Mouse (Mus musculus): ENCODE measurements around the gene Gm12830. TPM values are rescaled to one million over a fixed set of nuclear protein-coding genes. Genes with fewer than 3 reads are reported as not detected.

The Gm12830 gene
- polyA plus RNA-seq, 1 experiment, result not detected

- Histone ChIP-seq H3K27me3 (ENCODE audit: control insufficient read depth, insufficient read depth, low read length) (no peaks in the 10 kb centered on the region), H3K4me1 (ENCODE audit: control insufficient read depth, insufficient read depth, insufficient read length, low read length) (no peaks in the 10 kb centered on the region), H3K4me3 (ENCODE audit: low read depth, low read length) (no peak overlapping the region), H3K36me3 (ENCODE audit: control insufficient read depth, insufficient read depth, low read length) (no peaks in the 10 kb centered on the region), H3K27ac (ENCODE audit: insufficient read depth, low read depth, low read length) (no peak overlapping the region)
- WGBS, result 55% methylated on average over 8 of the region's 8 CpGs
- TF ChIP-seq CTCF (IDR thresholded peaks at IDR 0.05; ENCODE audit: extremely low read depth, insufficient read length, insufficient replicate concordance, low read depth, low read length) (no peak), POLR2A (IDR thresholded peaks at IDR 0.05; ENCODE audit: low read depth, low read length) (no peak)
These were observed 55.0 kb downstream of the Gm12830 start for GRCm38 (mm10) chr4:114876441-114876972.

- H3K4me3 ChIP-seq (ENCODE audit: low read depth, low read length), result no peak overlapping the region
- TF ChIP-seq POLR2A (IDR thresholded peaks at IDR 0.05; ENCODE audit: low read depth, low read length) (no peak), CTCF (IDR thresholded peaks at IDR 0.05; ENCODE audit: extremely low read depth, insufficient read length, insufficient replicate concordance, low read depth, low read length) (no peak)
- no peaks in the 10 kb centered on the region for H3K36me3 ChIP-seq (ENCODE audit: control insufficient read depth, insufficient read depth, low read length)
- 88% methylated on average over 1 of the region's 1 CpGs for WGBS
- H3K4me1 ChIP-seq (ENCODE audit: control insufficient read depth, insufficient read depth, insufficient read length, low read length), result no peaks in the 10 kb centered on the region
- no peak overlapping the region for H3K27ac ChIP-seq (ENCODE audit: insufficient read depth, low read depth, low read length)
- H3K27me3 ChIP-seq (ENCODE audit: control insufficient read depth, insufficient read depth, low read length), result no peaks in the 10 kb centered on the region
These were observed 60.7 kb downstream of the Gm12830 start for GRCm38 (mm10) chr4:114882232-114882631.

DNA sequence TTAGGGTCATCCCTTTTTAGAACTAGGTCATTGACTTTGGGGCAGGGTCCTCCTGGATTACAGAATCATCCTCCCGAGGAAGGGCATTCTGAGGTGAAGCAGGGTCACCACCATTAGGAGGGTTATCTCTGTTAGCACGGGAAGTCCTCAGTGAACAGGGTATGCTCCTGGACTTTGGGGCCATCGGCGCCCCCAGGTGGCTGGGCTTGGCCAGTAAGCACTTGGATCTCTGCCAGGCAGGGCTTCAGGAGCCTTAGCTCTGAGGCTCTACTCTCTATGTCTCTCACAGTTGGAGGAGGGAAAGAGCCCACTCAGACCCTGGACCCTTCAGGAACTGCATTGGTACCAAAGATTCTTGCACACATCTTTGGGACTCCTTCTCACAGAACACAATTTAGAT is 76.3 kb downstream of the Gm12830 start:
- no peaks in the 10 kb centered on the region for H3K36me3 ChIP-seq (ENCODE audit: control insufficient read depth, insufficient read depth, low read length)
- H3K27ac ChIP-seq (ENCODE audit: insufficient read depth, low read depth, low read length), result no peak overlapping the region
- no peak for TF ChIP-seq POLR2A (IDR thresholded peaks at IDR 0.05; ENCODE audit: low read depth, low read length)
- H3K27me3 ChIP-seq (ENCODE audit: control insufficient read depth, insufficient read depth, low read length), result peaks cover 31% of the 10 kb centered on the region
- H3K4me1 ChIP-seq (ENCODE audit: control insufficient read depth, insufficient read depth, insufficient read length, low read length), result peaks cover 3% of the 10 kb centered on the region; the same call in 1 of the 2 replicates
- 2% methylated on average over 4 of the region's 4 CpGs for WGBS
- H3K4me3 ChIP-seq (ENCODE audit: low read depth, low read length), result no peak overlapping the region

GRCm38 (mm10) chr4:114899885-114900284 is 78.4 kb downstream of the Gm12830 start:
- peaks cover 46% of the 10 kb centered on the region for H3K27me3 ChIP-seq (ENCODE audit: control insufficient read depth, insufficient read depth, low read length)
- H3K4me1 ChIP-seq (ENCODE audit: control insufficient read depth, insufficient read depth, insufficient read length, low read length), result peaks cover 3% of the 10 kb centered on the region; the same call in 1 of the 2 replicates
- no peaks in the 10 kb centered on the region for H3K36me3 ChIP-seq (ENCODE audit: control insufficient read depth, insufficient read depth, low read length)
- TF ChIP-seq POLR2A (IDR thresholded peaks at IDR 0.05; ENCODE audit: low read depth, low read length), result no peak
- TF ChIP-seq CTCF (IDR thresholded peaks at IDR 0.05; ENCODE audit: extremely low read depth, insufficient read length, insufficient replicate concordance, low read depth, low read length), result no peak
- H3K4me3 ChIP-seq (ENCODE audit: low read depth, low read length), result no peak overlapping the region
- no peak overlapping the region for H3K27ac ChIP-seq (ENCODE audit: insufficient read depth, low read depth, low read length)
- 9% methylated on average over 3 of the region's 3 CpGs for WGBS

- H3K27me3 ChIP-seq (ENCODE audit: control insufficient read depth, insufficient read depth, low read length), result peaks cover 55% of the 10 kb centered on the region
- 7% methylated on average over 33 of the region's 33 CpGs for WGBS
- no peak overlapping the region for H3K27ac ChIP-seq (ENCODE audit: insufficient read depth, low read depth, low read length)
- peaks cover 3% of the 10 kb centered on the region; the same call in 1 of the 2 replicates for H3K4me1 ChIP-seq (ENCODE audit: control insufficient read depth, insufficient read depth, insufficient read length, low read length)
- no peak overlapping the region for H3K4me3 ChIP-seq (ENCODE audit: low read depth, low read length)
- no peaks in the 10 kb centered on the region for H3K36me3 ChIP-seq (ENCODE audit: control insufficient read depth, insufficient read depth, low read length)
- TF ChIP-seq CTCF (IDR thresholded peaks at IDR 0.05; ENCODE audit: extremely low read depth, insufficient read length, insufficient replicate concordance, low read depth, low read length) (no peak), POLR2A (IDR thresholded peaks at IDR 0.05; ENCODE audit: low read depth, low read length) (no peak)
These were observed 79.5 kb downstream of the Gm12830 start for GRCm38 (mm10) chr4:114900866-114901642.

DNA sequence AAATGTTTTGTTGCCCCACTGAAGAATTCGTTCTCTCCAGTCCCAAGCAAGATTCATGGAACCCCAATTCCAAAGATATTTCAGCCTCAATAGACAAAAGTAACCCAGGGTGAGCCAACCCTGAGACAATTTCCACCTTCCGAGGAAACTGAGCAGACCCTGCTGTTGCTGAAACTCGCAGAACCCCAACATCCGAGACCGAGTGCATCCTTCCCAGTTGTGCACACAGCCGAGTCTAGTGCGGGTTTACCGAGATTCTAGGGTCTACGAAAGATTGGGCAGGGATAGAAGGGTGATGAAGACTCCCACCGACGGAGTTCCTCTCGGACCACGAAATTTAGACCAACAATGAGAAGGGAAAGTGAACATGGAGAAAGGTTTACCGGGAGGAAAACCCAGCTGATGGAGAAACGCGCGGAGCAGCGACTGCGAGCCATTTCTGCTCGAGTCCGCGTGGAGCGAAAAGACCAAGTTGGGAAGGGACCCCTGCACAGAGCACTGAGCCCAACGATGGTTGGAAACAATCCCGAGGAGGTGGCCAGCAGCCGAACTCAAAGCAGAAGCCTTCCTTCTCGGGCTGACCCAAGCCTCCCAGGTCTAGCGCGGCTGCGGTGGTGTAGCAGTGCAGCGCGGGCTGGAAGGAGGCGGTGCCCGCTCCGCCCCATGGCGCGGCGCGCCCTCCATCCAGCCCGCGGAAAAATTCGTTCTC is 80.3 kb downstream of the Gm12830 start:
- Histone ChIP-seq H3K36me3 (ENCODE audit: control insufficient read depth, insufficient read depth, low read length) (no peaks in the 10 kb centered on the region), H3K27ac (ENCODE audit: insufficient read depth, low read depth, low read length) (no peak overlapping the region), H3K4me3 (ENCODE audit: low read depth, low read length) (no peak overlapping the region), H3K4me1 (ENCODE audit: control insufficient read depth, insufficient read depth, insufficient read length, low read length) (peaks cover 3% of the 10 kb centered on the region; the same call in 1 of the 2 replicates), H3K27me3 (ENCODE audit: control insufficient read depth, insufficient read depth, low read length) (peaks cover 62% of the 10 kb centered on the region)
- TF ChIP-seq POLR2A (IDR thresholded peaks at IDR 0.05; ENCODE audit: low read depth, low read length) (no peak), CTCF (IDR thresholded peaks at IDR 0.05; ENCODE audit: extremely low read depth, insufficient read length, insufficient replicate concordance, low read depth, low read length) (no peak)
- 2% methylated on average over 42 of the region's 42 CpGs for WGBS
